Mouse (Mus musculus) liver, adult (tissue): ENCODE results near the gene Slc13a2.

ENCODE experiments used
- GATA4 ChIP-seq: IDR thresholded peaks from 2 replicates; pipeline ENCODE4 v1.6.1; 2014; ENCODE audit warnings: mild to moderate bottlenecking, low read length; ENCODE audit not compliant: insufficient replicate concordance

Slc13a2 gene

GRCm38 (mm10) chr11:78450337-78450736, 28.3 kb upstream of the Slc13a2 start:
- TF ChIP-seq GATA4: no peak

DNA sequence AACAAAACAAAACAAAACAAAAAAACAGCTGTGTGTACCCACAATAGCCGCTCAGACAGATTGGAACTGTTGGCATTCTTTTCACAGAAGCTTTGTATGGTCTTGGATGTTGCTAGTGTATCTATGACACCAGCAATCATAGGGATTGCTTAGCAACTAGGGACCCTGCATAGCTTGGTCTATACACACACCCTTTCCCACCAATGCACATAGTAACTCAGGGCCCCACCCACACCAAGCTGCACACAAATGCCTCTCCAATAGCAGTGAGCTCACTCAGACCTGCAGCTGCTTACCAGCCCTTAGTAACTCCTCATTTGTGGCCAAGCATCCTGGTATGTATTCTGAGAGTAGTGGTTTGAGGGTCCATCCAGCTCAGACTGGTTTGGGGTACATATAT, 26.2 kb upstream of the Slc13a2 start:
- no peak for TF ChIP-seq GATA4

DNA sequence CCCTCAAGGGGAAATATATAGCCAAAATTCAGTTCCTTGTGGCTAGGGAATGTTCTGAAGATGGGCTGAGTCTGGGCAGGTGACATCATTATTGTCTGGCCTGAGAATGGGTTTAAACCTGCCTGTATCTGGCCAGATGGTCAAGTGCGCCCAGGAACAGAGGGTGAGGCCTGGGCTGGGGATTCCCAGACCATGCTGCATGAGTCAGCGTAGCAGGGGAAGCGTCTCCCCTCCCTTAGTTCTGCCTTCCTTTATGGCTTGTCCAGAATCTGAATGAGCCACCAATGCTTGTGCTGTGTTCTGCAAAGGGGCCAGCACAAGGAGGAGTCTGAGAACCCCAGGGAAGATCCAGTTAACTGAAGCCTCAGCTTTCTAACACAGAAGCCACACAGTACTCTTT, 25.2 kb upstream of the Slc13a2 start:
- no peak for TF ChIP-seq GATA4

DNA sequence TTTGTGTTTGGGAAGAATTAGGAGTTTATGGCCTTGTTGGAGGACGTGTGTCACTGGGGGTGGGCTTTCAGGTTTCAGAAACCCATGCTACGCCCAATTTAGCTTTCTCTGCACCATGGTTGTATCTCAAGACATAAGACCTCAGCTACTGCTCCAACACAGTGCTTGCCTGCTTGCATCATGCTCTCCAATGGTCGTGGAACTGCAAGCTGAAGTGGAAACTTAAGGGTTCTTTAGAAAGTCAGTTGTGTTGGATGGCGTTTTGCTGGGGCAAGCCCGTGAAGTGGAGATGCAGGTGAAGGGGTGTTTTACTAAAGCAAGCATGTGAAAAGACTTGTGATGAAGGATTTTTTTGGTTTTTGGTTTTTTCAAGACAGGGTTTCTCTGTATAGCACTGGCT, 21.1 kb upstream of the Slc13a2 start:
- no peak for TF ChIP-seq GATA4

- TF ChIP-seq GATA4: no peak
Measured at GRCm38 (mm10) chr11:78438399-78438930, 16.4 kb upstream of the Slc13a2 start.

- TF ChIP-seq GATA4: no peak
Measured at GRCm38 (mm10) chr11:78437182-78437581, 15.2 kb upstream of the Slc13a2 start.

GRCm38 (mm10) chr11:78435776-78436349, 13.8 kb upstream of the Slc13a2 start:
- no peak for TF ChIP-seq GATA4

DNA sequence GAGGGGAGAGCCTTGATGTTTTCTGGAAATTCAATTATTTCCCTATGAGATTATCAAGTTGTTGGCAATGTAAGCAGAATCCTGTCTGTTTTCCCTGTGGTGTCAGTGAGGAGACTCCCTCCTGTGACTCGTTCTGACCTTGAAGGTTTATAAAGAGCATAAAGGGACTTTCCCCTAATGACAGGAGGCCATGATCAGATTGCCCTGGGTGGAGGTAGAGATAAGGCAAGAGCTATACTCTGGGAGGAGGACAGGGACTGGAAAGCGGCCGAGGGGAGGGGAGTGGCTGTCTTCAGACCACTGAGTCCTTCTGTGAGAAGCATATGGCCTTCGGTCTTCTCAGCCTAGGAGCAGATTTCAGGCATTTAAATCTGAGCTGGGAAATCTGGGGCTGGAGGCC, 12.0 kb upstream of the Slc13a2 start:
- TF ChIP-seq GATA4: no peak

- no peak for TF ChIP-seq GATA4
Measured at GRCm38 (mm10) chr11:78431176-78431575, 9.2 kb upstream of the Slc13a2 start.

DNA sequence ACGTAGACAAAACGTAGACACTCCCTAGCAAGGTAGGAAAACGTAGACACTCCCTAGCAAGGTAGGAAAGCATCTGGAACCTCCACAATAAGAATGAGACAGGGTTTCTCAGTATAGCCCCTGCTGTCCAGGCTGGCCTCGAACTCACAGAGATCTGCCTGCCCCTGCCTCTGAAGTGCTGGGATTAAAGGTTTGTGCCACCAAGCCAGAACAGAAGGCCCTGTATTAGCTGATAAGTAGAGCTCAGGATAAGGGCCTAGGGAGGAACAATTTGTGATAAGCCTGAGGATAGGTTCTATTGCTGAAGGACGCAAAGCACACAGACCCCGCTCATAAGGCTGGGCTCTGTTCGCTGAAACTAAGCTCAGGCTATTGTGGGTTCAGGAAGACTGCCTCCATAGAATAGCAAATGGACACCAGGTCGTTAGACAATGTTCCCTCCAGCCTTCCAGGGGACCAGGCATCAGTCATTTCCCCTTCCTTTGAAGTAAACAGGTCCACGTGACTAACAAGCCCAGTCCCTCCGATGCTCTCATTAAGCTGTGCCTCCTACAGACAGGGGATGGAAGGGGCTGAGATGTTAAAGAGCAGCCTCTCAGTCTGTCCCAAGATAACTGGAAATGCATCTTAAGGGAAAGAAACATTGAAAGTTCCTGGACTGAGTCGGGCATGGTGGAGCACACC, 8.3 kb upstream of the Slc13a2 start:
- no peak for TF ChIP-seq GATA4

DNA sequence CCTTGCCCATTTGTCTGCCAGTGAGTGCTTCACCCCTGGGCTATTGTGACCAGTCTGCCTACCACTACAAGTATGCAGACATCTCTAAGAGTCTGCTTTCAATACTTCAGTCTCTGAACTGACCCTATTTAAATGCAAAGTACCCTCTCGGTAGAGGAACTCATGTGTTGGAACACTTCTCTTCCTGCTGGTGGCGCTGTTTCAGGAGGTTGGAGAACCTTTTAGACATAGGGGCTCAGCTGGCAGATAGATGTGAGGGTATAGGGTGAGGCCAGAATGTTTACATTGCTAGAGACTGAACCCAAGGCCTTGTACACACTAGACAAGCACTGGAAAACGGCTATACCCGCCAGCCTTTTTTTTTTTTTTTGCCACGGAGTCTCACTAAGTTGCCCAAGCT, 6.3 kb upstream of the Slc13a2 start:
- TF ChIP-seq GATA4: no peak

GRCm38 (mm10) chr11:78427655-78428054, 5.6 kb upstream of the Slc13a2 start:
- no peak for TF ChIP-seq GATA4

- TF ChIP-seq GATA4: no peak
Measured at GRCm38 (mm10) chr11:78425572-78425971, 3.6 kb upstream of the Slc13a2 start.

DNA sequence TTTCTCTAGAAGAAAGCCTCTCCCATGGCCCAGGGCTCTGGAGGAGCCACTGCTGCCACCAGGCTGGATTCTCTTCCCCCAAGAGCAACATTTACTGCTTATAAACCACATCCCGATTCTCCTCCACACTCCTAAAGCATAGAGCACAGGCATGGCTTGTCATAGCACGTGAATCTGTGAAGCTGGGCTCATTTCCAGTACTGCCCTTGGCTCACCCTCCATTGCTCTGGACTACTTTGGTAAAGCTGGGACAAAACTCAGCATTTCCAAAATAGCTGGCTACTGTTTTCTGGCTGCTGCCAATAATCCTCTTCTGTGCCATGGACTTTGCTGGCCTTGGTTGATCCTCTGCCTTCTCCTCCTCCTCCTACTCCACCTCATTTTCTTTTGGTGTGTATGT, 2.3 kb upstream of the Slc13a2 start:
- no peak for TF ChIP-seq GATA4

GRCm38 (mm10) chr11:78421201-78422009, 612 bp downstream of the Slc13a2 start:
- no peak for TF ChIP-seq GATA4
